Mouse (Mus musculus): ENCODE results near the gene Spaca3.

DNA sequence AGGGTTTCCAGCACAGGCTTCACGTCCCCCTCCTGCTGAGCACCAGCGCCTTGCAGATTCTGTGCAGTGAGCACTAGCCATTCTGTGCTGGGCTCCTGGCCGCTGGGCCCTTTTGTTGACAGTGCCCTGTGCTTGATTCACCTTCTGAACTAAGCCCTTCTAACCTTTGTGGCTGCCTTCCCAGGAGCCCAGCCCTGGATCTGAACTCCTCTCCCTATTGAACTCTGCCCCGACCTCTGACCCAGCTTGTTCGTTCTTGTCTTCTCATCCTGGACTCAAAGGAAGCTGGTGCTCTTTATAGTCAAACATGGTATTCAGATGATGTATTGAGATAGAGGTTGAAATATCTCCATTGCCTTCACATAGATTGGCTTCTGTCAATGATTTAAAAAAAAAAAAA, 10.0 kb upstream of the Spaca3 start:
- TF ChIP-seq KAT2A (IDR thresholded peaks at IDR 0.05; ENCODE audit: insufficient replicate concordance, low read length), result no peak
- TF ChIP-seq HCFC1 (IDR thresholded peaks at IDR 0.05; ENCODE audit: low read depth, low read length), result no peak

Measured in CH12.LX (cell line).